Mouse (Mus musculus) gastrocnemius, postnatal 4 days (tissue): ENCODE results near the gene Ogn. TPM values are rescaled to one million over a fixed set of nuclear protein-coding genes. Genes with fewer than 3 reads are reported as not detected.

Source experiments
- DNase-seq, 2 experiments: peaks; one replicate each; pipeline ENCODE4 v3.0.0; 2021 to 2022; ENCODE audit warnings: low spot score in 2 of 2, mixed read lengths in 2 of 2
- total RNA-seq, 2 experiments: library from RNA; stranded (reverse); gene quantifications; 2 replicates each; pipeline ENCODE4 v1.2.3; 2021

The Ogn gene
- total RNA-seq, 2 experiments from 2014 or later: 194 to 208 TPM

- no peak for DNase-seq
Observed at GRCm38 (mm10) chr13:49643669-49644362, 36.0 kb downstream of the Ogn start.

- no peak for DNase-seq
Observed at GRCm38 (mm10) chr13:49644731-49645529, 37.1 kb downstream of the Ogn start.

- DNase-seq: no peak
Observed at GRCm38 (mm10) chr13:49646019-49646418, 38.2 kb downstream of the Ogn start.

- no peak for DNase-seq
Observed at GRCm38 (mm10) chr13:49651136-49651535, 43.3 kb downstream of the Ogn start.

- no peak for DNase-seq
Observed at GRCm38 (mm10) chr13:49651781-49652351, 44.0 kb downstream of the Ogn start.

- DNase-seq: peak; percentile 98 to 100
Observed at GRCm38 (mm10) chr13:49652481-49653179, 44.8 kb downstream of the Ogn start, which contains the start of the genes Cenpp and Nol8. TSS of gene Cenpp (minus strand) at chr13:49652785. TSS of gene Nol8 (plus strand) at chr13:49653078.

GRCm38 (mm10) chr13:49653180-49653541, 45.3 kb downstream of the Ogn start:
- no peak for DNase-seq

Other genes with a start within 250 kb of the Ogn start
- gene Ippk, start 186.8 kb upstream of the Ogn start, total RNA-seq: 1 to 10 TPM; 7.0 to 8.9 TPM
- gene Tes3-ps, start 114.7 kb upstream of the Ogn start, total RNA-seq: 1 to 10 TPM; 1.6 to 1.8 TPM
- gene Ecm2, start 103.2 kb upstream of the Ogn start, total RNA-seq: 10 to 100 TPM; 11.7 to 14.8 TPM
- 100 to 1,000 TPM; 194 to 215 TPM for gene Aspn, start 63.6 kb upstream of the Ogn start, total RNA-seq
- gene Omd, start 25.6 kb upstream of the Ogn start, total RNA-seq: 1 to 10 TPM in 1 of 2 experiments, under 1 TPM in 1; 0.93 to 1.5 TPM
- 1 to 10 TPM; 5.6 to 5.7 TPM for gene Cenpp, start 44.7 kb downstream of the Ogn start, total RNA-seq
- 10 to 100 TPM; 10.2 TPM for gene Nol8, start 45.0 kb downstream of the Ogn start, total RNA-seq
- gene Iars, start 74.1 kb downstream of the Ogn start, total RNA-seq: 10 to 100 TPM; 71.2 to 71.3 TPM
- not detected for gene Gm30302, start 191.0 kb downstream of the Ogn start, total RNA-seq